Mouse (Mus musculus) stomach, postnatal 0 days (tissue): ENCODE measurements at regions not wholly inside any gene's neighbourhood (a gene's known extent, or its start where the extent isn't known, plus 50 kb on each side); places are given as distances from the start of the nearest gene placed in this dataset.

Source experiments
- CTCF ChIP-seq: IDR thresholded peaks from 2 replicates; pipeline ENCODE4 v1.5.1; 2016; ENCODE audit warnings: antibody characterized with exemption, low read depth, mild to moderate bottlenecking, moderate library complexity
- EP300 ChIP-seq: optimal IDR thresholded peaks from 2 replicates; pipeline ENCODE3; 2016; ENCODE audit warnings: antibody characterized with exemption

GRCm38 (mm10) chr12:113314624-113315023 is 128.9 kb downstream of the Tmem121 start:
- TF ChIP-seq EP300 (no peak), CTCF (no peak)
